Mouse (Mus musculus) heart, postnatal 0 days (tissue): ENCODE measurements around the gene Atp5g3.

ENCODE experiments used
- CTCF ChIP-seq: IDR thresholded peaks from 2 replicates; pipeline ENCODE4 v1.5.1; 2016; ENCODE audit warnings: antibody characterized with exemption, control low read depth, low read depth
- EP300 ChIP-seq: IDR thresholded peaks from 2 replicates; pipeline ENCODE4 v1.6.1; 2016; ENCODE audit warnings: antibody characterized with exemption, low read depth

- no peak for TF ChIP-seq CTCF
- no peak for TF ChIP-seq EP300
Measured at GRCm38 (mm10) chr2:73927711-73928110, 16.6 kb upstream of the Atp5g3 start.
